Mouse (Mus musculus): ENCODE results near the gene Chrna7.

Gene Chrna7

GRCm38 (mm10) chr7:63212084-63212723, at the start of gene Chrna7:
Gene Chrna7, minus strand, starts transcription at chr7:63212569.
- peak; percentile 53 to 86 for DNase-seq

DNA sequence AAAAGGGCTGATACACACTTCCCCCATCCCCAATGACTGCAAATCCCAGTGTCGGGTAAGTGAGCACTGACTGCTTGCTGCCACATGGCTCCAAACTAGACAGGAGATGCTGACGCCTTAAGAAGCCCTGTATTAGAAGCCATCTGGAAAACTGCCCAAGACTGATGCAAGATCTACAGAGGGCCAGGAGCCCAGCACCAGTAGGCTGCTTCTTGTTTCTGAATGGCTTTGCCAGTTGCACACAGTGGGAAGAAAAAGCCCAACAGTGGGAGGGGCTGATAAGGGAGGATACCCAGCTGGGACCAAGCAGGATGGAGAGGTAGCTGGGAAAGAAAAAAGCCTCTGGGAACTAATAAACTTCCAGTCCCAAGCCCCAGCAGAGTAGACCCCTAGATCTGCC, 37.0 kb upstream of the Chrna7 start:
- no peak for DNase-seq

DNA sequence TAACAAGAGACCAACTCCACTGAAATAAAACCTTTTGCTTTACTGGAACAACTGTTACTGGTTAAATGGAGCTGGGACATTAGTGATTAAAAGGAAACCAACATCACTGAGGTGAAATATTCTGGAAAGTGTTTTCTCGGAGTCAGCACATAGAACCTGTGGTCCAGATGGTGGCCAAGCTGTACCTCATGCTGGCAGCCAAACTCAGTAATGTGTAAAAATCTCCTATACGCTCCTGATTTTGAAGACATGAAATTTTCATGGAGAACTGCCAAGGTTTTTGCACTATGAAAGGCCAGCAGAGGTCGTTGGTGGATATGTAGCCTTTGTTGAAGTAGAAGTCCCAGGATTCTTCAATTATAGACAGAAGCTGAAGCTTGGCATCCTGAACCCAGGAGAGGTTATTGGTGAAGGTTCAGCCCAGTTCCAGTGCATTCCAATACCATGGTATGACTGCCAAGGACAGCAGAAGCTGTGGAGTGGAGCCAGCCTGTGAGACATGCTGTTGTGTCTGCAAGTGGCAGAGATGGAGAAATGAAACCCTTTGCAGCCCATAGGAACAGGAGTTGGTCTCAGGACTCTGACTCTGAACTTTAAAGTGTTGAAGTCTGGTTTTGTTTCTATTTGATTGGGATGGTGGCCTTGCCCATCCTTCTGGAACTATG, 25.6 kb upstream of the Chrna7 start:
- no peak for DNase-seq

DNA sequence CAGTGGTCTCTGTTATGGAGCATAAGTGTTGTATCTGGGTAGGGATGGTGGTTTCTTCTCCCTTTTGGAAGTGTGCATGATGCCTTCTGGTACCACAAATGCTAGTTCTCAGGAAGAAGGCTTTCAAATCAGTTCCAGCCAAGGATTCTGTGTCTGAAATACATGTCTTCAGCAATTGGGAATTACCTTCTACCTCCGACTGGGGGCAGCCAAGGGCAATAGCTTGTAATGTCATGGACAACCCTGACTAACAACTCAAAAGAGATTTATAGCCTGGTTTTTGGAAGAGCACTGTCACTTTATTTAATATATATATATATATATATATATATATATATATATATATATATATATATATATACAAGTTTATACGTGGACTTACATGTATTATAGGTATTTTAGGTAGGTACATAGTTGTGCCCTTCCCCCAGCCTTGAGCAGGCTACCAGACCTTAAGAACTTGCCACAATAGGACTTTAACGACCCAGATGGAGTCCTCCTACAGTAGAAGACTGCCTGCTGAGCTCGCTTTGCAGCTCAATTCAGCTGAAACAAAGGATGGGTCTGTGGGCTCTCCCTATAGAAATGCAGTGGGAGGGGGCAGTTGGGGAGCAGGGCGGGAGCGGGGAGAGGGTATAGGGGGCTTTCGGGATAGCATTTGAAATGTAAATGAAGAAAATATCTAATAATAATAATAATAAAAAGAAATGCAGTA, 12.9 kb upstream of the Chrna7 start:
- no peak for DNase-seq

DNA sequence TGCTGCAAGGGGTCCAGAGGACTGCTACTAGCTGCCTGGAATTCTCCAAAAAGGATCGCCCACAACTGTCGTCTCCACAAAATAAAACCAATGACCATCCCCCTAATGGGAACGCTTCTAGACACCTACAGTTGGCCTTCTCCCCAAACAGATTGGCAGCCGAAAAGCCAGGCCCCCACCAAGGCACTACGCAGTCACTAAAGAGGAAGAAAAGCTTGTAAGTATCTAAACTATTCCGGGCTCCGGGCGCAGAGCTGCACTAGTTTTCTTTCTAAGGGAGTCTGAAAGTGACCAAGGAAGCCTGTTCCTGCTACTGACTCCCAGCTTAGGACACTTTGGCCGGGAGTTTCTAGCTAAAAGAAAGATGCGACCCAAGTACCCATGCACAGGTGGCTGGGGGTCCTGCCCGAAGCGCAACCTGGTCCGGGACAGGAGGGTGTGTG, 707 bp downstream of the Chrna7 start:
- no peak for DNase-seq

DNA sequence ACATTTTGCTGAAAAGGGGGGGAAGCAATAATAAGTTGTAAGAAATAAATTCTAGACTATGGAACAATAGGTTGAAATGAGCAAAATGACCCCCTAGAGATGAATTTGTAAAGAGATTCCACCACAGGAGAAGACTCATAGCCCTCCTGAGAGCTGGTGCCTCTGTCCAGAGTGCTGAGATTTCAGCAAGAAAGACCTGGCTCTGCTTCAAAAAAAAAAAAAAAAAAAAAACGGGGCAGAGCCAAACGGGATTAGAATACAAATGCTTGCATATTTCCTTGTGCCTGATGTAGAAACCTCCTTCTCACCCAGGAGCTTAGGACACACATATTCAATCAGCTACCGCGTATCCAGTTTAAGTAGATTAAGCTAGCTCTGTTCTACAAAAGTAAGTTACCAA, 2.9 kb downstream of the Chrna7 start:
- DNase-seq: peak in 1 of 2 experiments; percentile 23

DNA sequence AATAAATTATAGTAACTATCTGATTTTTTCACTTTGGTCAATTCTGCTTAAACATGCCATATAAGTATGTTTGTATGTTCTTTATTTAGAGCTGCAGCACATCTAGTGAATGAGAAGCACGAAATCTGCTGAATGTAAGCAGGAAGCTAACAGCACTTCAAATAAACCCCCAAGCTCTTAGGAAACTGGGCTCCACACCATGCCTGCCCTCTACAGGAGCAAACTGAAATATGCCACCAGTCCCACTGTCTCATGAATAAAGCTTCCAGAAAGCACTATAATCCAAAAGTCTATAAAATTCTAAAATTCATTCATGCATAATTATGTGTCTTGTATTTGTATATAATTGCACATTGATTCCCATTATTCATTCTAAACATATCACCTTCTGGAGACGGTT, 5.2 kb downstream of the Chrna7 start:
- no peak for DNase-seq

DNA sequence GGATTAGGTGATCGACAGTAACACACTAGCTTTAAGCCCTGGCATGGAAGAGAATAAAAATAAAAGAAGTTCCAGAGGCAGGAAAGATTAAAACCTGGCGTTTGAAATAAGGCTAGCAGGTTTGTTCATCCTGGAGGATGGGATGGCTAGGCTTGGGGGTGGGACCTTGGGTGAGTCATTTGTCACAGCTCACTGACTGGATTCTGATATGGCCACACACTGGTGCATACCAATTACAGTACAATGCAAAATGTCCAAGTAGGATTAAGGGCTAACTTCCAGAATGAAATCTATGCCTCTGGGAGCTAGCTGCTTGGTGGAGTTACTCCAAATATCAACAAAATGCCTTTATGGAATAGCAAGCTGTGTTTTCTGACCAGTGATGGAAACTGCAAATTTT, 16.8 kb downstream of the Chrna7 start:
- DNase-seq: no peak

- DNase-seq: no peak
Observed at GRCm38 (mm10) chr7:63189647-63190534, 22.5 kb downstream of the Chrna7 start.

GRCm38 (mm10) chr7:63170063-63170787, 42.1 kb downstream of the Chrna7 start:
- DNase-seq: no peak

GRCm38 (mm10) chr7:63164617-63165016, 47.8 kb downstream of the Chrna7 start:
- DNase-seq: no peak

DNA sequence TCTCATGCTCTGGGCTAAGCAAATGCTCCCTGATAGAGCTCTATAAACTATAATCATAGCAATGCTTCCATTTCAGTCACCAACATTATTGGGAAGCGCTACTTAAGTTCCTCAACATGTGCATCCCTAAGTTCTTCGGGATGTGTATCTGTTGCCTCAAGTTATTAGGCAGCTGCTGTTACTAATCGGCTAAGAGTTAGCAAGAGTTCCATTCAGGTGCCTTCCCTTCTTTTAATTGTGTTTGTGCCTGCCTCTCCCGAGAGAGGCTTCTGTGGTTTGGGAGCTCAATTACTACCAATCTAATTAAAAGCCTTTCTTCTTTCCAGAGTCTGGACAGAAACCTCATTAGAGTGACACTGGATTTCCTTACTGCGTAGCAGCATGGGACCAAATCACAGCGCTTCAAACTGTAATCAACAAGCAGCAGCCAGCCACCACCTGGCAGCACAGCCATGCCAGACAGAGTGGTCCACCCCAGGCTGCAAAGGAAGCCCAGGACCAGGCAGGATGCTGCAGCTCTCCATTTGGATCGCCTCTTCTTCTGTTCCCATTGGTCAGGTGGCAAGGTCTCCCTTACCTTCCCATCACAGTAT, 50.0 kb downstream of the Chrna7 start:
- no peak for DNase-seq

GRCm38 (mm10) chr7:63153239-63153638, 59.1 kb downstream of the Chrna7 start:
- DNase-seq: no peak

DNA sequence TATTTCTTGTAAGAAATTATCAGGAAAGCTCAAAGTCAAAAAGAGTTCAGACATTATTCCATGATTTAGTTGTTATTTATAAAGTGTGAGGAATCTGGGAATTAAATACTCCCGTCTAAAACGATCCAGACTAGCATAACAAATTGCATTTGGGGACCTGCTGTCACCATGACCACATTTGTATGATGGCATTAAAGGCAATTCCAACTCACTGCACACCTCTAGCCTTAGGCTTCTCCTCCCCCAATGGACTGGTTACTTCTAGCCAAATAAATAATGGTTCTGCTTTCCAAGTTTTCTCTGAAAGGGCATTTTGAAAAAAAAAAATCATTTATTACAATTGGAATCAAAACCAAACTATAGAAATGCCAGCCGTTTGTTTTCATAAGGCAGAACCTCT, 63.6 kb downstream of the Chrna7 start:
- no peak for DNase-seq

- DNase-seq: no peak
Observed at GRCm38 (mm10) chr7:63148321-63148720, 64.0 kb downstream of the Chrna7 start.

GRCm38 (mm10) chr7:63122547-63122946, 89.8 kb downstream of the Chrna7 start:
- no peak for DNase-seq

- no peak for DNase-seq
Observed at GRCm38 (mm10) chr7:63113671-63114070, 98.7 kb downstream of the Chrna7 start.

GRCm38 (mm10) chr7:63113252-63113651, 99.1 kb downstream of the Chrna7 start:
- DNase-seq: no peak

DNA sequence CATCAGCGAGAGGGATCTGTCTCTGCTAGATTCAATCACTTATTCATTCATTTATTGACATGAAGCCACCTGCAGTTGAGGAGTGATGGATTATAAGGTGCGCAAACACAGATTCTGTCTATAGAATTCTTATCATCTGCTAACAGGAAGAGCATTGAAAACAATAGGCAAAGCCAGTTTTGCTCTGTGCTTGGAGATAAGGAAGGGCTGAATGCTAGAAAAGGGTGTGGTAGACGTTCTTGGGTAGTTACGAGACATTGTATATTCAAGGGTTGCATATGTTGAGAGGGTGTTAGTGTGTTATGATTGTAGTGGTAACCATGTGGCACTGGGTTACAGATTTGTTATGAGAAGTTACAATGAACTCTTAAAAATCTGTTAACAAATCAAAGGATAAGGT, 103.0 kb downstream of the Chrna7 start:
- no peak for DNase-seq

- DNase-seq: no peak
Observed at GRCm38 (mm10) chr7:63085954-63086353, 126.4 kb downstream of the Chrna7 start.

DNA sequence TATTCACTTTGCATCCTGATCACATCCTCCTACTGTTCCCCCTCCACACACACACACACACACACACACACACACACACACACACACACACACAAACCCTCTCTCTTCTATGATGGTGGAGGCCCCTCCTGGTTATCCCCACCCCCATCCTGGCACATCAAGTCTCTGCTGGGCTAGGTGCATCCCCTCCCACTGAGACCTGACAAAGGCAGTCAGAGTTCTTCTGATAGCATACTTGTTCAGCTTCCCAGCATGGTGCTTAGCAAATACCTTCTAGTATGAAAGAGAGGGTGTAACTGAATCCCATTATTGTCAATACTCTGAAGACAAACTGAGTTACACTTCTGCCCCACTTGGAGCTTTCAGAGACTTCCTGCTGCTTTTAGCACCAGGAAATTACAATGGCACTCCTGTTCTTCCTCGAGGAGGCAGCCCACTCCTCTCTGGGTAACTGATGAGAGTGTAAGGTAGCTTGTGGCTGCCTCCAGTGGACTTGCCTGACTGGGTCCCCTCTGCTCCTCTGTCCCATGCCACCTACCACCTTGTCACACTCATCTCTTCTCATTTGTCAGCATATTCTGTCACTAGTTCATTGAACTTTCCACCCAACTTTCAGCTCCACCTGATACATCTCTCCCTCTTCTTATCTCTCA, 127.9 kb downstream of the Chrna7 start:
- no peak for DNase-seq

Measured in kidney, postnatal 36 days (tissue).